Mouse (Mus musculus) kidney, postnatal 10 days (tissue): ENCODE measurements around the gene Adgrg1.

ENCODE experiments used
- DNase-seq: peaks from one replicate; pipeline ENCODE4 v3.0.0; 2021; ENCODE audit warnings: mixed read lengths

Gene Adgrg1

GRCm38 (mm10) chr8:94996899-94997856 lies 22.6 kb downstream of the Adgrg1 start:
- DNase-seq = peak; percentile 83

- DNase-seq = no peak
Observed at GRCm38 (mm10) chr8:94997857-94998243, 23.3 kb downstream of the Adgrg1 start.

- no peak for DNase-seq
Observed at GRCm38 (mm10) chr8:94998431-94998830, 23.9 kb downstream of the Adgrg1 start.

- no peak for DNase-seq
Observed at GRCm38 (mm10) chr8:94999004-94999403, 24.5 kb downstream of the Adgrg1 start.

- peak; percentile 55 for DNase-seq
Observed at GRCm38 (mm10) chr8:94999956-95000355, 25.4 kb downstream of the Adgrg1 start.

- DNase-seq = peak; percentile 79
Observed at GRCm38 (mm10) chr8:95000684-95001083, 26.1 kb downstream of the Adgrg1 start.

- no peak for DNase-seq
Observed at GRCm38 (mm10) chr8:95001165-95001564, 26.6 kb downstream of the Adgrg1 start.

GRCm38 (mm10) chr8:95001655-95002054 lies 27.1 kb downstream of the Adgrg1 start:
- peak; percentile 87 for DNase-seq

GRCm38 (mm10) chr8:95002089-95002655 lies 27.6 kb downstream of the Adgrg1 start:
- DNase-seq = no peak

- DNase-seq = no peak
Observed at GRCm38 (mm10) chr8:95012442-95012919, 37.9 kb downstream of the Adgrg1 start.

GRCm38 (mm10) chr8:95015866-95016265 lies 41.3 kb downstream of the Adgrg1 start:
- peak; percentile 15 for DNase-seq

GRCm38 (mm10) chr8:95016684-95017083 lies 42.1 kb downstream of the Adgrg1 start:
- peak; percentile 7 for DNase-seq

- peak; percentile 12 for DNase-seq
Observed at GRCm38 (mm10) chr8:95017451-95017850, 42.9 kb downstream of the Adgrg1 start, which contains the start of gene Adgrg3. Gene Adgrg3 (plus strand): TSS chr8:95017692.

GRCm38 (mm10) chr8:95017969-95018635 lies 43.6 kb downstream of the Adgrg1 start:
- peak; percentile 5 for DNase-seq

GRCm38 (mm10) chr8:95020293-95020777 lies 45.8 kb downstream of the Adgrg1 start:
- peak; percentile 57 for DNase-seq

- no peak for DNase-seq
Observed at GRCm38 (mm10) chr8:95020821-95021220, 46.3 kb downstream of the Adgrg1 start.

GRCm38 (mm10) chr8:95023201-95023600 lies 48.6 kb downstream of the Adgrg1 start:
- DNase-seq = no peak

- DNase-seq = no peak
Observed at GRCm38 (mm10) chr8:95024387-95024786, 49.8 kb downstream of the Adgrg1 start.

- DNase-seq = peak; percentile 70
Observed at GRCm38 (mm10) chr8:95025421-95025820, 50.9 kb downstream of the Adgrg1 start.

- DNase-seq = peak; percentile 70
Observed at GRCm38 (mm10) chr8:95028391-95028790, 53.8 kb downstream of the Adgrg1 start.

- peak; percentile 56 for DNase-seq
Observed at GRCm38 (mm10) chr8:95037106-95037925, 62.8 kb downstream of the Adgrg1 start.
